Mouse (Mus musculus) frontal cortex, postnatal 14 days (tissue): ENCODE measurements at regions not wholly inside any gene's neighbourhood (a gene's known extent, or its start where the extent isn't known, plus 50 kb on each side); places are given as distances from the start of the nearest gene placed in this dataset.
A peak's percentile ranks its signal among the peaks of the same experiment; 100 is the strongest.

ENCODE experiments used
- DNase-seq, 2 experiments: peaks; one replicate each; pipeline ENCODE4 v3.0.0; 2022; ENCODE audit warnings: low spot score in 2 of 2

GRCm38 (mm10) chr12:99643016-99643415 is 79.6 kb upstream of the Foxn3 start:
- no peak for DNase-seq

- DNase-seq = no peak
Measured at GRCm38 (mm10) chr12:99642131-99642895, 78.9 kb upstream of the Foxn3 start.

GRCm38 (mm10) chr12:99641278-99641677 is 77.9 kb upstream of the Foxn3 start:
- DNase-seq = peak in 1 of 2 experiments; percentile 38

DNA sequence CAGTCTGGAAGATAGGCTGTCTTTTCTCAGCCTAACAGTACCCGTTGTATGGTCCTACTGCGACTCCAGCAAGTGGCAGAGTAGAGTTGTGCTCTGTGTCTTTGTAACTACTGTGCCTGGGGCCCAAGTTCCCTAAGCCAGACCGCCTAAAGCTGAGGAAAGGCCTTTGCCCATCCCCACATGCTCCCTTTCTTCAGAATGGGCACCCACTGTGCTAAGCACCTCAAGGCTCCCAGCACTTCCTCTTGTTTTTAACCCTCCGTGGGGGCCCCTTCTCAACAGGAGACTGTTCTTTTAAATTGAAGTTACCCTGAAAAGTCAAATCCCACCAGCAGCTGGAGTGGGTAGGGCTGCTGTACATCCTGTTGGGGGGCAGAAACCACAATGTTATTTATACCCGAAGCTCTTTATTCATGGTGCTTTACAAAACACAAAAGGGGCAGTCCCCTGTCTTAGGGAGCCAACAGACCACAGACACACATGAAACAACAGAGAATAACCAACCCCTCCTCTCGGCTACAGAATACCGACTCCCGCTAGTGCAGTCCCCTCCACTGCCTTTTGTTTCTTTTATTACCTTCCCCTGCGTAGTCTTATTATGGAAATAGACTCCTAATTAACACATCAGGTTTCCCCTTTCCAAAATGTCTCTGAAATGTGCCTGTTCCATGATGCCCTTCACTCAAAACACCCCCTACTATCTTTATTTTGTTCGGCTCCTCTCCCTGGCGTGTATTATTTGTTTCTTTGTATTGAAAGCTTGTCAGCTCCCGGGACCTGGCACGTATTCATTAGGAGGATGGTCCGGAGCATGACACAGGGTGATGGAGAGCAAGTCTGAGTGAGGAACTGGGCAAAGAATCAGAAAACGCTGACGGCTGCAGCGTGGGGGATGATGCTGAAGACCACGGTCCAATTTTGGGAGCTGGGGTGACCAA is 77.1 kb upstream of the Foxn3 start:
- no peak for DNase-seq

- DNase-seq = peak; percentile 25 to 29
Measured at GRCm38 (mm10) chr12:99639847-99640213, 76.4 kb upstream of the Foxn3 start.

- no peak for DNase-seq
Measured at GRCm38 (mm10) chr12:99639118-99639517, 75.7 kb upstream of the Foxn3 start.

GRCm38 (mm10) chr12:99637986-99638385 is 74.6 kb upstream of the Foxn3 start:
- DNase-seq = no peak

DNA sequence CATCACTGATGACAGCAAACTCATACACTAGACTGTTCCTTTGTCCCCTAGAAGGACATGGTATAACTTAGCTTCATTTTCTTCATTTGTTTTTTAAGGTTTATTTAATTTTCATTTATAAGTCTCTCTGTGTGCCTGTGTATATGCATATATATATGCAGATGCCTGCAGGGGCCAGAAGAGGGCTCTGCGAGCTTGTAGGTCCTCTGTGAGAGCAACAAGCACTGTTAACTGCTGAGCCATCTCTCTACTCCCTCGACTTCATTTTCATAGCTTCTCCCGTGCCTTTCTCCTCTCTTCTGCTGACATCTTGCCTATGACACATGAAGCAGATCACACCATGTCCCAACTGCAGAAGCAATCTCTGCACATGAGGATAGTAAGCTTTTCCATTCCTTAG is 72.9 kb upstream of the Foxn3 start:
- no peak for DNase-seq

GRCm38 (mm10) chr12:99635361-99635760 is 72.0 kb upstream of the Foxn3 start:
- no peak for DNase-seq

- no peak for DNase-seq
Measured at GRCm38 (mm10) chr12:99634726-99635125, 71.3 kb upstream of the Foxn3 start.

GRCm38 (mm10) chr12:99633678-99634077 is 70.3 kb upstream of the Foxn3 start:
- DNase-seq = no peak

DNA sequence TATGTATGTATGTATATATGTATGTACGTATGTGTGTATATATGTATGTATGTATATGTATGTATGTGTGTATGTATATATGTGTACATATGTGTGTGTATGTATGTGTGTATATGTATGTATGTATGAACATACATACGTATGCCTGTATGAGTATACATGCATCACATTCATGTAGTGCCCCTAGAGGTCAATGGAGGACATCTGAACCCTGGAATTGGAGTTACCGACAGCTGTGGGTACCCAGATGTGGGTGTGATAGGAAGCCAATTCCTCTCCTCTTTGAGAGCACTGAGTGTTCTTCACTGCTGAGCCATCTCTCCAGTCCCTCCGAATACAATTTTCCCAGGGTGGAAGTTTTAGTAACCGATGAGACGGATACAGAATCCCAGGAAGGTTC is 69.6 kb upstream of the Foxn3 start:
- no peak for DNase-seq

GRCm38 (mm10) chr12:99629606-99630005 is 66.2 kb upstream of the Foxn3 start:
- DNase-seq = no peak

GRCm38 (mm10) chr12:99628421-99628820 is 65.0 kb upstream of the Foxn3 start:
- no peak for DNase-seq

DNA sequence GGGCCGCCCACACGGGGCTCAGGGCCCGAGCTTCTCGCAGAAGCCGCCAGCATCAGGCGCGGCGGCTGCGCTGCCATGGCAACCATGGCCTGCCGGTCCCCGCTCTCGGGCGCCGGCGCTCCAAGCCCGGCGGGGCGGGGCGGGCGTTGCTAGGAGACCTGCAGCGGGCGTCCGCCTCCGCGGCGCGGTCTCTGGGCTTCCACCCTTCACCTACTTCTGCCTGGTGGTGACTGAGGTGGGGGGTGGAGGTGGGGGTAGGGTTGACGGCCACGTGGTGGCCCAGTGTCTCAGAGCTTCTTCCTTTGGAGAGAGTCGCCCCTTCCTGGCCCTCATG is 64.5 kb upstream of the Foxn3 start:
- DNase-seq = peak; percentile 88

- peak in 1 of 2 experiments; percentile 44 for DNase-seq
Measured at GRCm38 (mm10) chr12:99627201-99627897, 64.0 kb upstream of the Foxn3 start.

GRCm38 (mm10) chr12:99626147-99626546 is 62.8 kb upstream of the Foxn3 start:
- DNase-seq = no peak

GRCm38 (mm10) chr12:99625094-99625493 is 61.7 kb upstream of the Foxn3 start:
- no peak for DNase-seq

DNA sequence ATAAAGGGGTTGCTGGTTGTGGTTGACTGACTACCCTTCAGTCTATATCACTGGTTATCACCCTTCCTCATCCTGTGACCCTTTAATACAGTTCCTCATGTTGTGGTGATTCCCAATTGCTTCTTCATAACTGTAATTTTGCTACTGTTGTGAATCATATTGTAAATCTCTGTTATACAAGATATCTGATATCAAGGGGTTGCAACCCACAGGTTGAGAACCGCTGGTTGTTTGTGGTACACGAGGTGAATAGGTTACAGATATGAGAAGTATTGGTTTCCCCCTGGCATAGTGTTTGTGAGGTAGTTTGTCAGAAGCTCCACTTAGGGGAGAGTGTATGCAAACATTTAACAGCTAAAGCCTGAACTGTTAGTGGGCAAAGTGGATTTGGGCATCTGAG is 58.9 kb upstream of the Foxn3 start:
- no peak for DNase-seq

DNA sequence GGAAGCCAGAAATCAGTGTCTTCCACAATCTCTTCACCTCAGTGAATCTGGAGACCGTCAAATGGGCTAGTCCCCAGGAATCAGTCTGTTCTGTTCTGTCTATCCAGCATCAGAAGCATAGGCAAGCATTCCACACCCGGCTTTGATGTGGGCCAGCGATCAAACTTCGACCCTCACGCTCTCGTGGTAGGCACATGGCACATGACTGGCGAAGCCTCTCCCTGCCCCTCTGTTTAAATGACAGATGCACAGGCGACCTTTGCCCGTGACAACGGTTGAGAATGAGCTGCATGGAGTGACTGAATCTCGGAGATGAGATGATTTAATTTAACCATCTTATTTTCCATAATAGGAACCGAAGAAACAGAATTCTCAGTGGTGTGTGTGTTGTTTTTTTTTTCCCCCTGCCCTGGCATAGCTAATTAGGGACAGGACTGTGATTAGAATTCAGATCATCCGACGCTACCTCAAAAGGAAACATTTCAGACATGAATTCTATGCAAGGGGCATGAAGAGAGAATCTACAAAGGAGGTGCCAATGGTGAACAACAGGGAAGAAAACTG is 53.9 kb upstream of the Foxn3 start:
- DNase-seq = no peak

DNA sequence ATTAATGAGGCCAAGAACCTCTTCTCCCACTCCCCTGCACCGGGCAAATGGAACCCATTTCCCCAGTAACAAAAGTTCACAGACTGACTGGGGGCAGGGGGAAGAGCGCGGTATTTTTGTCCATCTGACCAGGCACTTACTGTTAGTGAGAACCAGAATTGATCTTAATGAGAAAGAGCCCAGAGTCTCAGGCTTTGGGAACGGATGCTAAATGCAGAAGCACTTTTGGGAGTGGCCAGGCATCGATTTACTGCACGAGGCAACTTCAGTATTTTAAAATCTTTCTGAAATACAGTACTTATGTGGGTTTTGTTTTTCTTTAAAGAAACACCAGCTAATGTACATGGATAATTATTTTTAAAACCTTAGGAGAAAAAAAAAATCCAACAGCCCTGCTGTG is 51.0 kb upstream of the Foxn3 start:
- no peak for DNase-seq
